Mouse (Mus musculus): ENCODE results near the gene Edar.
A peak's percentile ranks its signal among the peaks of the same experiment; 100 is the strongest.

Edar gene

GRCm38 (mm10) chr10:58648787-58649186 is 26.7 kb downstream of the Edar start:
- no peak for DNase-seq

GRCm38 (mm10) chr10:58644671-58645070 is 30.8 kb downstream of the Edar start:
- DNase-seq = no peak

GRCm38 (mm10) chr10:58644194-58644593 is 31.3 kb downstream of the Edar start:
- peak; percentile 30 to 56 for DNase-seq

DNA sequence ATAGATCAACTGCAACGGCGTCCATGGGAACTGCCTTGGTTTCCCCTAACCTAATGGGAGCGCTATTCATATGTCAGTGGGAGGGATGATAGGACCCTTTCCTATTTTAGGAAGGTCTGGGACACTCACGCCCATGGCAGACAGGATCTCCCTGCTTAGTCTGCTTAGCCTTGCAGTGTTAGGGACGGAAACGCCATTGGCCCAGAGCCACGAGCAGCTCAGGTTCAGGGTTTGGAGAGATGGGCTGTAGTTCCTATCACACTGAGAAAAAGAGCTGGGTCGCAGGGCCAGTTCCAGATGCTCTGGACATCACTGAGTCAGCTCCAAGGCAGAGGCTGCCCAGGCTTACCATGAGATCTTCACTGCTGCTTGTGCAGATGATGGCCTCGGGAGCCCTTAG is 32.5 kb downstream of the Edar start:
- DNase-seq = no peak

- no peak for DNase-seq
Observed at GRCm38 (mm10) chr10:58641631-58642030, 33.8 kb downstream of the Edar start.

GRCm38 (mm10) chr10:58640446-58641400 is 34.7 kb downstream of the Edar start:
- DNase-seq = peak; percentile 51 to 54

- DNase-seq = no peak
Observed at GRCm38 (mm10) chr10:58639291-58639690, 36.2 kb downstream of the Edar start.

DNA sequence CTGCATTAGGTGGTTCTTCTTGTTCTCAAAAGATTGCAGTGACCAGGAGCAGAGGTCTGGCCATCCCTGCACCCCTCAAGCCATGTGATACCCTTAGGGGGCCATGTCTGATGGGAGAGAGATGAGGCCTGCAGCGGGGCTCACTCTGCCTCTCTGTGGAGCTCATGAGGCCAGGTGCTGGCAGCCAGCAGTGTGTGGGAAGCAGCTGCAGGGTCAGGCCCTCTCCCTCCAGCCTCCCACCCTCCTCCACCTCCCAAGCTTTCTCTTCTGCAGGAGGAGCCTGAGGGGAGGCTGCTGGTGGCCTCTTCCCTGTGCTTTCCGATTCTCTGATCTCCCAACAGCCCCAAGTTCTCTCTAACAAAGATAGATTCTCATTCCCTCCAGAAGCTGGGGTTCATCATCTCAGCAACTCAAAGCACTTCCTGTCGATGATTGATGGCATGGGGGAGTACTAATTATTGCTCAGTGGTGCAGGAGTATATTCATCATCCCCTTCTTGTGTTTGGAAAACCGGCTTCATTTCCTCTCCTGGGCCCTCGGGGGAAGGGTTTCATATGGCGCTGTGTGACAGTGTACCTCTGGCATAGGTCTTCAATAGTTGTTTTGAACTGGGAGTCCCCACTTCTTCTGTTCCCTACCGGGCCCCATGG is 38.9 kb downstream of the Edar start:
- DNase-seq = no peak

GRCm38 (mm10) chr10:58633507-58633906 is 41.9 kb downstream of the Edar start:
- DNase-seq = no peak

- peak in 1 of 2 experiments; percentile 41 for DNase-seq
Observed at GRCm38 (mm10) chr10:58627569-58627968, 47.9 kb downstream of the Edar start.

DNA sequence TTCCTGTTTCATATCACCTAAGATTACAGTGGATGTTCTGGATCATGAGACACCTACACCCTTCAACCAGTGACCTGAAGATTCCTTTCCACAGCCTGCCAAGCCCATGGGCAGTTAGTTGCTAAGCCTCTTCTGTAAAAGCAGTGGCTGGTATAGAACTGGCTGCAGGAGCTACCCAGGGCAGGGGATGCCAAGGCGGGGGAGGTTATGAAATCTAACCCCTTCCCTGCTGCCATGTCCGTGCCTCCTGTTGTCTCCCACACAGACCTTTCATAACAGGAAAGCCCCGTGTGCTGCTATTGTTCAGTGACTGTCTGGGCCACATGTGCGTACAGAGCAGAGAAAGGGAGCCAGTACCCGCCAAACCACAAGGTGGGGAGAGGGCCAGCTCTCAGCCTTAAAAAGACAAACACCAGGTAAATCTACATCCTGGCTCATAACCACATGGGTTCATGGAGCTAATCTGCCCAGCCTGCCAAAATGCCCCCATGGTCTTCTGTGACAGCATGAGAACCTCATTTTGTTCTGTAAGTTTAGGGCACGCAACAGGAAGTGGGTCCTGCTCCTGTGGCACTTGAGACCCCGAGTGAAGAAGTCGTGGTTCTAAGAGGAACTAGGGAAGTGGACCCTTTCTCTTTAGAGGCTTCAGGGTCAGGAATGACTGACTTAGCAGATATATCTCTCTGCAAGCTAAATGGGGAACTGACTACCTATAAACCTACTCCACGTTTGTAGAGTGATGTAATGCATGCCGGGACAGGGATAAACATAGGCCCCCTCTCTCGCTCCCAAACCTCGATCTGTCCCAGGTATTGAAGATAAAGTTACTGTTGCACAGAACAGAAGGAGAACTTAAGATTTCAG is 50.4 kb downstream of the Edar start:
- no peak for DNase-seq

GRCm38 (mm10) chr10:58619266-58619665 is 56.2 kb downstream of the Edar start:
- DNase-seq = no peak

DNA sequence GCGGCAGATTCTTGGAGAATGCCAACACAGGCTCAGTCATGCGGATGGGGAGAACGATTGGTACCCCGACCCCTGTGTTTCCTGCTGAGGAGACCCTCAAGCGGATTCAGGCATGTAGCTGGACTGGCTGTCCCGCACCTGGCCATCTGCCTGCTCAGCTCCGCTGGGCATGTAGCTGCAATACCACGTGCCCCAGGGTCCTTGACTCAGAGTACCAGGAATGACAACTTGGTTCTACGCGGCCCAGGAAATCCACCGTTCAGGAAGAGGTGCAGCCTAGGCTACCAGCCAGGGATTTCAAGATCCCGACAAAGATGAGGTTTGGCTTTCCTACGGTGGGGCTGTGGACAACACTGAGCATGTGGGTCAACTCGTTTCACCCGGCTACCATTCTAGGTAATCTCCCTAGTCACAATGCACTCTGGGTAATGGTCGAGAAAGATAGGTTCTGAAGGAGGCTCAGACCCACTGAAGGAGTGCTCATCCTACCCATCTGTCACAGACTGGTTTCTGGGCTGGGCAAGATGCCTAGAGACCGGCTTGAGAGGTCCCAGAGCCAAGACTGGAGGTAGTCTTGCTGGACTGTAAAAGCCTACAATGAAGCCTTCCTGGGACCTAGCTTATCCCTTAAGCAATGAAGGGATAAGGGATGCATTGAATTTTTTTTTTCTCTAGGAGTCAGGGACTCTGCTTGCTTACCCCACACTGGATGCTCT is 56.8 kb downstream of the Edar start:
- DNase-seq = peak; percentile 29 to 52

DNA sequence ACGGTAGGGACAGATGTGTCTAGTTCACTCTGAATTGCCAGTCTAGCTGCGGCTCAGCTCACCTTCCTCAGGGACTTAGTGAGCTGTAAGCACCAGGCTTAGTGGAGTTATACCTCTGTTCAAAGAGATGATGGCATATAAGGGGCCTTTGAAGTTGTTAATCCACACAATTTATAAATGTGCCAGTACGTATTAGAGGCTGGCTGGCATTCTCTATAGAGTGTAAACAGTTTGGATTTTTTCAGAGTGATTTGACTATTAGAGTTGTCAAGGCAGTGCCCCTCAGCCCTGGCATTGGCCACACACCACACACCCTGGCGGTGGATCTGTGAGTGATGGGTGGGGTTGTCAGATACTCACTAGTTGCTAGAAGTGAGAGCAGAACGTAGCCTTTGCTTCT is 58.9 kb downstream of the Edar start:
- DNase-seq = no peak

- no peak for DNase-seq
Observed at GRCm38 (mm10) chr10:58614601-58615000, 60.9 kb downstream of the Edar start.

DNA sequence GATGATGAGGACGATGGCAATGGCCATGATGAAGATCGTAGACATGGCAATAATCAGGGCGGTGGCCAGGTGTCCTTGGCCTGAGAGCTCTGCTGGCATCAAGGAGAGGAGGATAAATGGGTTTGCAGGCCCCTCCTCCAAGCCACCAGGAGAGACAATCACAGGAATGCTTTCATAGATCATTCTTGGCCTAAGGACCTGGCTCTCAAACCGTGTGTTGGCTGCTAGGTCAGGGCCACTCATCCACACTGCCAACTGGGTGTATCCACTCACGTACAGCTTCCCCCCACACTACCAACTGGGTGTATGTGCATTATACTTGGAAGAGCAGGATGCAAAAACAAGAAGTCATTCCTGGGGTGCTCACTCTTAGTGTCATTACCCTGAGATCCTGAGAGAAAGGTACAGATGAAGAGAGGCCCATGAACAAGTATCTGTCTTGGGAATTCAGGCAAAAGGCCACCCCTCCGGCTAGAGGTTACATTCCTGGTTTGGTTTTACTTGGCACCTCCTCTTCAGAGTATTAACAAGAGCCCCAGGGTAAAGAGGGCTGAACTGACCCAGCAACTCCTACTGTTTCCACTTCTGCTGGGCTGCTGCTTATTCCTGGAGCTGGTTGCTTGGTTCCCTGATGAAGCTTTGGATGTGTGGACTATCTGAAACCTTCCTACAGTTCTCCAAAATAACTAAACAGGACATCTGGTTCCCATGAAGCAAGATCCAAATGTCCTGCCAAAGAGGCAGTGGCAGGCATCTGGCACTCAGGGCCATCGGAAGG is 64.8 kb downstream of the Edar start:
- DNase-seq = peak in 1 of 2 experiments; percentile 35

GRCm38 (mm10) chr10:58608858-58609257 is 66.6 kb downstream of the Edar start:
- peak; percentile 63 to 73 for DNase-seq

GRCm38 (mm10) chr10:58606356-58606755 is 69.1 kb downstream of the Edar start:
- DNase-seq = no peak

- peak; percentile 83 to 84 for DNase-seq
Observed at GRCm38 (mm10) chr10:58604779-58605178, 70.7 kb downstream of the Edar start.

- no peak for DNase-seq
Observed at GRCm38 (mm10) chr10:58601946-58602345, 73.5 kb downstream of the Edar start.

- no peak for DNase-seq
Observed at GRCm38 (mm10) chr10:58601431-58601901, 74.0 kb downstream of the Edar start.
